Mouse (Mus musculus) limb, embryonic 14.5 days (tissue): ENCODE results near the gene Prlr. TPM values are rescaled to one million over a fixed set of nuclear protein-coding genes. Genes with fewer than 3 reads are reported as not detected.

Source experiments
- ATAC-seq: fragments of 200-750 bp; cut with Nextera tagmentation; 2 replicates; pipeline ENCODE4 v1.8.0; 2017; ENCODE audit warnings: low read depth, moderate number of reproducible peaks, moderate TSS enrichment; ENCODE audit not compliant: low FRiP score
- DNase-seq: peaks from one replicate; pipeline ENCODE4 v3.0.0-alpha.2; 2015; ENCODE audit warnings: low spot score
- H3K27ac ChIP-seq: fragments of 300-500 bp; sonication (generic); replicated peaks from 2 replicates; pipeline ENCODE4 v1.5.1; 2014; ENCODE audit warnings: low read depth, mild to moderate bottlenecking, low read length, moderate library complexity, mixed read lengths
- H3K27me3 ChIP-seq: fragments of 300-500 bp; sonication (generic); 2 replicates; pipeline ENCODE4 v1.6.1; 2014; ENCODE audit warnings: low read length, mixed read lengths; ENCODE audit not compliant: control insufficient read depth, insufficient read depth
- H3K36me3 ChIP-seq: fragments of 300-500 bp; sonication (generic); 2 replicates; pipeline ENCODE4 v1.6.1; 2014; ENCODE audit warnings: mild to moderate bottlenecking, low read length, moderate library complexity, mixed read lengths; ENCODE audit not compliant: control insufficient read depth, insufficient read depth
- H3K4me1 ChIP-seq: fragments of 300-500 bp; sonication (generic); 2 replicates; pipeline ENCODE4 v1.6.1; 2014; ENCODE audit warnings: antibody characterized with exemption, low read length, mixed read lengths; ENCODE audit not compliant: control insufficient read depth, insufficient read depth
- H3K4me2 ChIP-seq: fragments of 300-500 bp; sonication (generic); replicated peaks from 2 replicates; pipeline ENCODE4 v1.6.1; 2014; ENCODE audit warnings: low read depth, mild to moderate bottlenecking, low read length, moderate library complexity; ENCODE audit not compliant: severe bottlenecking
- H3K4me3 ChIP-seq: fragments of 300-500 bp; sonication (generic); replicated peaks from 2 replicates; pipeline ENCODE4 v1.5.1; 2014; ENCODE audit warnings: low read length
- H3K9ac ChIP-seq: fragments of 300-500 bp; sonication (generic); 2 replicates; pipeline ENCODE4 v1.6.1; 2014; ENCODE audit warnings: mild to moderate bottlenecking, low read depth, low read length, moderate library complexity; ENCODE audit not compliant: severe bottlenecking
- H3K9me3 ChIP-seq: fragments of 300-500 bp; sonication (generic); 2 replicates; pipeline ENCODE4 v1.6.1; 2016; ENCODE audit warnings: low read length; ENCODE audit not compliant: control insufficient read depth
- POLR2A ChIP-seq: fragments of 200-500 bp; IDR thresholded peaks from 2 replicates; pipeline ENCODE4 v1.8.0; 2012; ENCODE audit warnings: inconsistent platforms, mild to moderate bottlenecking, moderate library complexity, borderline replicate concordance; ENCODE audit not compliant: insufficient read depth, insufficient read length; ENCODE audit errors: extremely low read depth
- WGBS: fragments of 180-500 bp; shearing (Covaris S2); extraction: QIAGEN DNeasy Blood & Tissue Kit; methylation state at CpG from one replicate; pipeline ENCODE4 v1.1.7; 2014; 5-methylcytosine and 5-hydroxymethylcytosine counted together
- polyA plus RNA-seq, 2 experiments: library from polyadenylated mRNA; depleted of rRNA in 1 of 2; stranded (reverse) in 1 of 2; unstranded in 1 of 2; fragments of >200 nt; fragmentation: Nextera tagmentation in 1 of 2; extraction: Ambion mirVana in 1 of 2; gene quantifications; 2 replicates each; pipeline versions ENCODE4 v1.2.1 to v1.2.3; 2012 to 2014

Prlr gene
- polyA plus RNA-seq, 2 experiments = 0.31 to 2.0 TPM

GRCm38 (mm10) chr15:10175078-10175477, 2.0 kb upstream of the Prlr start:
- ATAC-seq (no peak), DNase-seq (no peak)
- H3K4me3 ChIP-seq = no peak overlapping the region
- no peak overlapping the region for H3K27ac ChIP-seq
- no peak overlapping the region for H3K9ac ChIP-seq
- peaks cover 19% of the 10 kb centered on the region; the same call in 1 of the 2 replicates for H3K27me3 ChIP-seq
- peaks cover 9% of the 10 kb centered on the region for H3K4me1 ChIP-seq
- H3K4me2 ChIP-seq = no peak overlapping the region
- no peak for TF ChIP-seq POLR2A
- H3K36me3 ChIP-seq = no peaks in the 10 kb centered on the region
- H3K9me3 ChIP-seq = no peaks in the 10 kb centered on the region
- WGBS = 75% methylated on average over 6 of the region's 6 CpGs

- Histone ChIP-seq H3K4me1 (peaks cover 9% of the 10 kb centered on the region), H3K4me2 (no peak overlapping the region), H3K9me3 (no peaks in the 10 kb centered on the region), H3K36me3 (no peaks in the 10 kb centered on the region), H3K9ac (no peak overlapping the region), H3K27ac (no peak overlapping the region), H3K4me3 (no peak overlapping the region), H3K27me3 (peaks cover 19% of the 10 kb centered on the region; the same call in 1 of the 2 replicates)
- no peak for TF ChIP-seq POLR2A
- ATAC-seq = no peak
- WGBS = 54% methylated on average over 7 of the region's 7 CpGs
- DNase-seq = no peak
Measured at GRCm38 (mm10) chr15:10175656-10176055, 1.4 kb upstream of the Prlr start.

DNA sequence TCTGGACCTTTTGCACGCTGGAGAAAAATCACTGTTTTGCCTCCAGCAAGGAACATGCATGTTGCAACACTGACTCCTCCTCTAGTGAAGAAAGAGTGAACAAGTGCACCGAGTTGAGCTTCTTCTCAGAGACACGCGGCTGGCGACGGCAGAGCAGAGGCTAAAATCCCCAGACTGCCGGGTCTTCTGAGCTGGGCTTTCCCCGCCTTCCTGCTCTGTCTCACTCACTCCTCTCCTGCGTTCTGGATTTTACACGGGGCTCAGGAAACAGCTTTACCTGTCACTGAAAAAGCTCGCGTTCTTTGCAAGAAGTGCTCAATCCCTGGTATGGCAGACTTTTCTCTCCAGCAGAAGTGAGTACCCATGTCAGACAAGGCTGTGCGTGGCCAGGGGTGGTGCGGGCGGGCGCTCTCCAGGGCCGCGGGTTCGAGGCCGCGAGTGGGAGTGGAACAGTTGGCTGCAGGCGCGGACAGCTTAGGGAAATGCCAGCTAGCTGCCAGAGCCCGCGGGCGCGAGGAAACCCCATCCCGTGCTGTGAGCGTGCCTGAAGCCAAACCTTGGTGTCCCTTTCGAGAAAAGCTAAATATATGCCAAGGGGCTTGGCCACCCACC, 587 bp downstream of the Prlr start:
- Histone ChIP-seq H3K9ac (peak overlapping the region; percentile 50), H3K4me2 (peak overlapping the region; percentile 71), H3K27me3 (peaks cover 19% of the 10 kb centered on the region; the same call in 1 of the 2 replicates), H3K27ac (no peak overlapping the region), H3K4me3 (peak overlapping the region; percentile 37), H3K9me3 (no peaks in the 10 kb centered on the region), H3K36me3 (no peaks in the 10 kb centered on the region), H3K4me1 (peaks cover 9% of the 10 kb centered on the region)
- ATAC-seq = no peak
- WGBS = 2% methylated on average over 30 of the region's 30 CpGs
- peak; percentile 33 for DNase-seq
- no peak for TF ChIP-seq POLR2A

DNA sequence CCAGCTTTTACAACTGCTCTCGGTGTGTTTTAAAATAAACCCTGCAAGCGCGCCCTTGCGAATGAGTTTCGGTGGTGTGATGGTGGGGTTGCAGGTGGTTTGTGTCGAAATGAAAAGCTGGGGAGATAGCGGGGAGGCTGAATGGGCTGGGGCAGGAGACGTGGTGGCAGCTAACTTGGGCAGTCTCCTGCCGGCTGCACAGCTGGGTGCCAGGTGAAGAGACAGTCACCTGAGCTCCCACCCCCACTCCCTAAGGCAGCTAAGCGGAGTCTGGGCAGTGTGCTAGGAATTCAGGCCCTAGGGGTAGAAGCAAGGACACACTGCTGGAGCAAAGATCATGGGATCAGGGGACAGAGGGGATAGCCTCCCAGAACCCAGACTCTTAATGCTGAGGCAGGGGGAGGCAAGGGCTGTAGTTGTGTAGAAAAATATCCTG, 1.1 kb downstream of the Prlr start:
- Histone ChIP-seq H3K4me2 (peak overlapping the region; percentile 71), H3K4me3 (peak overlapping the region; percentile 37), H3K27ac (no peak overlapping the region), H3K27me3 (peaks cover 19% of the 10 kb centered on the region; the same call in 1 of the 2 replicates), H3K4me1 (peaks cover 9% of the 10 kb centered on the region), H3K9ac (peak overlapping the region; percentile 50), H3K9me3 (no peaks in the 10 kb centered on the region), H3K36me3 (no peaks in the 10 kb centered on the region)
- ATAC-seq = no peak
- 4% methylated on average over 10 of the region's 10 CpGs for WGBS
- no peak for TF ChIP-seq POLR2A
- no peak for DNase-seq

GRCm38 (mm10) chr15:10180694-10181093, 3.7 kb downstream of the Prlr start:
- 84% methylated on average over 4 of the region's 4 CpGs for WGBS
- no peak for DNase-seq
- H3K9me3 ChIP-seq = no peaks in the 10 kb centered on the region
- no peaks in the 10 kb centered on the region for H3K36me3 ChIP-seq
- H3K4me2 ChIP-seq = no peak overlapping the region
- no peak overlapping the region for H3K9ac ChIP-seq
- ATAC-seq = no peak
- H3K4me3 ChIP-seq = no peak overlapping the region
- no peak overlapping the region for H3K27ac ChIP-seq
- peaks cover 19% of the 10 kb centered on the region; the same call in 1 of the 2 replicates for H3K27me3 ChIP-seq
- peaks cover 9% of the 10 kb centered on the region for H3K4me1 ChIP-seq
- no peak for TF ChIP-seq POLR2A
